Mouse (Mus musculus) induced T-regulatory cell, adult 2 months (primary cell): ENCODE measurements around the gene Scgb1a1.
"Not testable (repeated sequence)": the region's sequence is repeated elsewhere in the genome, so short reads cannot be mapped to it uniquely, and the experiment has no call there.

ENCODE experiments used
- DNase-seq: peaks from one replicate; pipeline ENCODE4 v3.0.0-alpha.2; 2012; ENCODE audit warnings: low read depth

Gene Scgb1a1

DNA sequence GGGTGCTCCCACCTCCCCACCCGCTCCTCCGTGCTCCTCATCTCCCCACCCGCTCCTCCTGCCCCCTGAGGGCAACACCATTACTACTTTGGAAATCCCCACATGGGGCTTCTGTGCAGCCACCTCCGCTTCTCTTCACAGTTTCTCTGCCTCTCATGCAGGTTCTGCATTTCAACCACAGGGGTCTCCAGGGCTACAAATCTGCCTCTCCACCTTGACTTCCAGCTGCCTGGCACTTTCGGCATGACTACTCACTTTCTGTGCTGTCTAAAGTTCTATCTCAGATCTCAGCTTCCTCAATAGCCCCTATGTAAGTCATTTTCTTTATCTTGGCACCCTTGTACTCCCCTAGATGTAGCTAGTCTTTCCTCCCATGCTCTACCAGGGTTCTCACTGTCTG lies 20.5 kb downstream of the Scgb1a1 start:
- peak; percentile 84 for DNase-seq

DNA sequence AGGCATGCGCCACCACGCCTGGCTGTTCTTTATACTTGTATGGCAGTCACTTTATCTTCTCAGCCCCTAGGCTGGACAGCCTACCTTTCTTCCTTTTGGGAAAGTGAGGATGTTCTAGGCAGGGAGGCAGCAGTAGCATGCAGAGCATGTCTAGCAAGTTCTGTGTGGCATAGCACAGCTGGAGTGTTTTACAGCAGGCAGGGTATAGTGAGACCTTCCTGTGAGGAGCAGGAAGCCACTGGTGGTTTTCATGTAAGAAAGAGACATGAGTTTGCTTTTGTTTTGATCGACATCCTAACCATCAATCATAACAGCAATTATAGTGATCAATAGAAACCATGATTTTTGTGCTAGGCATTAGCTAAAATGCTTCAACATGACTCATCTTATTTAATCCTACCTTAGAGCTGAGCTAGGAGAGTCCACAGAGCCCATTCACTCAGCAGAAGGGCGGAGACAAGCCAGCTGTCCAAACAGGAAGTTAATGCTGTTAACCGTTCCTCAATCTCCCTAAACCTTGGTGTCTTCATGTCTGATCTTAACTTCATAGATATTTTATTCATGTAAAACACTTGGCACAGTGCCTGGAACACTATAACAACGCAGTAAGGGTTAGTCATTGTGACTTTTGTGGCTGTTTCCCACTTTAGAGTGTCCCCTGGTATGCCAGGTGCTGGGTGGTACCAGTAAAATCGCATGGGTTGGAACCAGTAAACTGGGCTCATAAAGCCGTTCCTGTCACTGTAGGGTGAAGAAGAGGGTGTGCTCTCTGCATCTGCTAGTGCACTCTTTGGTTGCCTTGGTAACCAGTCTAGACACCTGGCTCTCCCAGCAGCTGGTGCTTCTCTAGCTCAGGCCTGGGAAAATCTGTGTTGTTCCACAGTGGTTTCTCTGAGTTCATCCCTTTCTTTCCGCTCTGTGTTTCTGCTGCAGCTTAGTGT lies 21.9 kb downstream of the Scgb1a1 start:
- DNase-seq, result peak; percentile 84

DNA sequence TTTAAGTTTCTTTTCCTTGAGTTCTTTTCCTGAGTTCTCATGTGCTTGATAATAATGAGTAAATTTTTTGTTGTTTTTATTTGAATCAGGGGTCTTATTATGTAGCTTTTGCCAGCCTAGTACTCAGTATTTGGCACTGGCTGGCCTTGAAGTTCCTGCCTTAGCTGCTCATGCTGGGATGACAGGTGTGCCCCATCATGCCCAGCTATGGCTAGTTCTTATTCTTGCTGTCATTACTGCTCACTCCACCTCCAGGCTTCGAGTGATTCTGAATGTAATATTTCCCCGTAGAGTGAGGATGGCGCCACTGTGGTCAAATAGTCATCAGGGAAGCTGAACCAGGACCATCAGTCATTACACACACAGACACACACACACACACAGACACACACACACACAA lies 23.9 kb downstream of the Scgb1a1 start:
- DNase-seq, result no peak

DNA sequence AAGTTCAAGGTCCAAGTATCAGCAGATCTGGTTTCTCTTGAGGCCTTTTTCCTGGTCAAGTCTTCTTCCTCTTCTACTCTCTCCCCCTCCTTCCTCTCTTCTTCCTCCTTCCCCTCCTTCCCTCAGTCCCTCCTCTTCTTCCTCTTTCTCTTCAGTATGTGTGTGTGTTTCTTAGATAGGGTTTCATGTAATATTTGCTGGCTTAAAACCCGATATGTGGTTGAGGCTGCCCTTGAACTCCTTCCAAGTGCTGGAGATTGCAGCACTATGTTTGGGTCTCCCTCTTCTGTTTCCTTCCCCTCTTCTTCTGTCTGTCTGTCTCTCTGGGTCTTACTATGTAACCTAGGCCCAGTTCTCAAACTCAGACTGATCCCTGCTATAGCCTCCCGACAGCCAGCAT lies 24.9 kb downstream of the Scgb1a1 start:
- DNase-seq, result no peak

- DNase-seq, result no peak
These were observed 26.4 kb downstream of the Scgb1a1 start for GRCm38 (mm10) chr19:9061221-9061893.

DNA sequence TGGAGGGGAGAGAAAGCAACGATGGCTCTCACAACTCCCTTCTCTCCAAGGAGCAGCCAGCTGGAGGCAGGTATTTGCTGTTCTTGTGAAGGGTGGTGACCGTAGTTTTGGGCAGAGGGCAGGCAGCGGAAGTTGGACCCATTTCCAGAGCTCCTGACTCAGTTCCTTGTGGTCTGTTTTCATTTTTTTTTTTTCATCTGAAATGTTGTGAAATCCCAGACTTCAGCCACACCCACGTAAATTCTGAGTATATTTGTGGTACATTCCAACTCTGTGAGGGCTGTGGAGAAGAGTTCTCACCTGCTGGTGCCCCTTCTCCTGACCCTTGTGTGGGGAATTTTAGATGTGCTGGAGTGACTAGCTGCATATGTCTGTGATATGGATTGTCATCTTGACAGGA lies 27.7 kb downstream of the Scgb1a1 start:
- DNase-seq, result no peak

DNA sequence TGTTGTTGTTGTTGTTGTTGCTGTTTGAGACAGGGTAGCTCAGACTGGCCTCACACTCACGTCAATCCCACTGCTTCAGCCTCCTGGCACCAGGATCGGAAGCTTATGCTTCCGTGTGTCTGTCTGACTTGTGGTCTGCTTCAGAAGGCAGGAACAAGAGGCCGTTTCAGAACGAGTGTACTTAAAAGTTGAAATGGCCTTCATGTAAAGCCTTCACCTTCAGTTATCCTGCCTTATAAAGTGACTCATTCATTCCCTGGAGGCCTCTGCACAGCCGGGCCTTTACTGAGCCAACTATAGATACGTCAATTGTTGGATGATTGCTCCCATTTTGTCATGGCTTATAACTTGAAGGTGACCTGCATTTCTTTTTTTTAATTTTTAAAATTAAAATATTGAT lies 28.4 kb downstream of the Scgb1a1 start:
- DNase-seq, result no peak

- DNase-seq, result no peak
These were observed 28.8 kb downstream of the Scgb1a1 start for GRCm38 (mm10) chr19:9058944-9059343.

DNA sequence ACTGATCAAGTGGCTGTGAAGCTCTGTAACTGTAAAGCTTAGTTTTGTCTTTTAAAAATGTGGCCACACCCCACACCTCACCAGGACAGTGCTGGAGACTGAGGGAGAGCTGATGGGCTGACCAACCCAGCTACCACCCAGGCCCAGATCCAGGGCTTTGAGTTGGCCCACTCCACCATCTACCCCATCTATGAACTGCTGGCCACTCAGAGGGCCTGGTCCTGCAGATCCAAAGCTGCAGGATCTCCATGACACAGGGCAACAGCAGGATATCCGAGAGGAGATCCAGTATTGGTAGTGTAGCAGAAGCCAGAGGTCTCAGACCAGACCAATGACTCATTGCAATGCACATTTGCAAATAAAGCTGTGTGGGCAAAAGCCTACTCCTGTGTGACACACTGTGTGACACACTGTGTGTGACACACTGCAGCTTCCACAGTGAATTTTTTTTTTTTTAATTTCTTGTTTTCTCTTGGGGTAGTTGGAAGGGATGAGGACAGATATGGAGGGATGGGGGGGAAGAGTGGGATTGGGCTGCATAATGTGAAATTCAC lies 29.4 kb downstream of the Scgb1a1 start:
- no peak for DNase-seq

- no peak for DNase-seq
These were observed 30.1 kb downstream of the Scgb1a1 start for GRCm38 (mm10) chr19:9057679-9058078.

DNA sequence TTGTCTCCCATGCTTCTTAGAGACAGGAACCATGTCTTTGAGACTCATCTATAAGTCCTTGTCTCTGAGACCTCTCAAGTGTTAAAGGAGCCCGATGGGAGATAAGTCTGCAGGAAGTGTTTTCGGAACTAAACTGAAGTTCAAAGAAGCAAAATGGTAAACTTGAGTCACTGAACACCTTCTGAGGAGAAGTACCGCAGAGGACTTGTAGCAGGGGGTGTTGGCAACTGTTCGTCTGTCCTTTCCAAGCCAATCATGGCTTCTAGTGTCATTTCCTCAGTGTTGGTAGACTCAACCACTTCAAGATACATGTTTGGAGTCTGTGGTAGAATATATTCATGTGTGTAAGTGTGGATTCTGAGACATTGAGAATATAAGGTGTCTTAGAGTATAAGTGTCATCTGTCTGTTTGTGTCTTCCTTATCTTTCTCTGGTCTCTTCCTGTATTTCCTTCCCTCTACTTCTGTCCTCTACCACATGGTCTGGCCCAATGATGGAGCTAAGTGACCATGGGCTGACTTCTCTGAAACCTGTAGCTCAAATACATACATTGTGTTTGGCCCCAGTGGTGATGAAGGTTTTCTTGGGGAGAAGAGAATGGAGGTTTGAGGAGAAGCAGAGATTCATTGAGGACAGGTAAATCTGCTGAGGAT lies 31.9 kb downstream of the Scgb1a1 start:
- DNase-seq, result peak; percentile 88

DNA sequence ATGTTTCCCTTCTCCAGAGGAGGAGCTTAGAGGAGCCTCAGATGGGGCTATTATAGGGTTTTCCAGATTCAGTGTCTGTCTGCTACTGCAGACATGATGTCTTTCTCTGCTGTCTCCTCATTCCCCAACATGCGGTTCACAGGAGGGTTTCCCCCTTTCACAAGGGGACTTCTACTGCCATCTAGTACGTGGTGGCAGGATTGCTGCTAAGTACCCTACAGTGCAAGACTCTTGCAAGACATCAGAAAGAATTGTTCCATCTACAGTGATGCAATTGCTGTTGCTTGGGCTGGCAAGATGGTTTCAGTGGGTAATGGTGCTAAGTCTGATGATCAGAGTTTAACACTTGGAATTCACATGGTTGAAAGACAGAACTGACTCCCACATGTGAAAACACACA lies 32.6 kb downstream of the Scgb1a1 start:
- peak; percentile 91 for DNase-seq

- DNase-seq, result peak; percentile 86
These were observed 34.8 kb downstream of the Scgb1a1 start for GRCm38 (mm10) chr19:9052803-9053431.

DNA sequence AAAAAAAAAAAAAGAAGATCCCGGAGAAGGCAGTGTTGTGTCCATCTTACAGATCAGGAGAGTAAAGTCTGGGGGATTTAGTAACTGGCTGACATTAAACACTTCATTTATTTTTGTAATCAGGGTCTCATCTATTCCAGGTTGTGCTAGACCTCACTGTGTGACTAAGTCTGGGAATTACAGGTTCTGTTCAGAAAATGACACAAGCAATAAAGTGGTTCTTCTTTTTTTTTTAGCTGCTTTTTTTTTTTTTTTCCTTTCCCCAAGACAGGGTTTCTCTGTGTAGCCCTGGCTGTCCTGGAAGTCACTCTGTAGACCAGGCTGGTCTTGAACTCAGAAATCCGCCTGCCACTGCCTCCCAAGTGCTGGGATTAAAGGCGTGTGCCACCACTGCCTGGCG lies 35.8 kb downstream of the Scgb1a1 start:
- not testable (repeated sequence) for DNase-seq

DNA sequence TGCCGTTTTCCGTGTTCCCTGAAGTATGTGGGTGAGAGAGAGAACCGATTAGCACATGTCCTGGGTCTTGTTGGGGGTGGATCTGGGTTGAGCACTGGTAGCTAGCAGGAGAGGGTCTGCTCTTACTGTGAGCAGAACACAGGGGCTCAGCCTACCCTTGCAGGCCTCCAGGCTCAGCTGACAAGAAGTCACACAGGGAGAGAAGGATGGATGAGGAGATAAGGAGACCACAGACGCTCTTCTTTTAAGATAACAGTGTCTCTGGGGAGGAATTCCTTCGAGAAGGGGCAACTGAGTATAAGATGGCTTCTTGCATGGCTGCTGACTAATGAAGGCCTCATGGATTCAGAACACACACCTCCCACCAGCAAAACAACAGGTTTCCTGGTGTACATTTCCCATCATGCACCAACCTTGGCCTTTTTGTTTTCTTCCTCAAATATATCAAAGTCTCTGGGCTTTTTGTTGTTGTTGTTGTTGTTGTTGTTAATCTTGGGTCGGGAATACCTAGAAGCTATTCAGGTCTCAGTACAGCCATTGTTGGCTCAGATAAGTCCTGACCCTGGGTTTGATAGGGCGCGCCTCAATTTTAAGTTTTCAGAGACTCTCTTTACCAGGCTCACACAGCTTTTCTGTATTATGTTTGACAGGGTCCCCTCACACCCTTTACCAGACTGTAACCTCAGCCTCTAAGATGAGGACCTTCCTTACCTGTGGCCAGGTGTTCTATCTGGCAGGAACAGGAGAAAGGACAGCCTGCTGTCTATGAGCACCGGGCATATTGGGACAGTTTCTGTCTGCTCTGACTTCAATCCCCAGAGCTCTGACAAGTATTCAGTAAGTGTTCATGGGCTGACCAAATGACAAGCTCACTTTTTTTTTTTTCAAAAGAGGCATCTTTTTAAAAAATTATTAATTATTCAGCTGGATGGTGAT lies 37.2 kb downstream of the Scgb1a1 start:
- DNase-seq, result no peak

GRCm38 (mm10) chr19:9048981-9049687 lies 38.6 kb downstream of the Scgb1a1 start:
- DNase-seq, result no peak

DNA sequence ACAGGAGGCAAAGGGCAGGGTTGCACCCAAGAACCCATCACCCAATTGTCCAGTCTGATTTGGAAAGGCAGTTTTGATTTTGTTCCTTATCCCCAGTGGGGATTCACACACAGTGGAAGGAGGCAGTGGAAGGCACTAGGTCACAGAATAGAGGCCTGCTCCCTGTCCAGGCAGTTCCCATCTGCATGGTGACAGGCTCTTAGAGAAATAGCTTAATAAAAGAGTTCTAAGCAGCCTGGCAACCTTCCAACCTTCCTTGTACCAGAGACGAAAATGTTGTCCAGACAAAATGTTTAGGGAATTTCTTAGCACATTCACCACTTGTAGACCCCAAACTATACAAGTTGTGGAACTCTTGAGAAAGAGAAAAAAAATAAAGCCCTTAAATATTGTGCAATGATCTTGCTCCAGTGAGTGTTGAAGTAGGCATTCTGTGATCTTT lies 39.8 kb downstream of the Scgb1a1 start:
- no peak for DNase-seq

- no peak for DNase-seq
These were observed 40.4 kb downstream of the Scgb1a1 start for GRCm38 (mm10) chr19:9047207-9047945.

DNA sequence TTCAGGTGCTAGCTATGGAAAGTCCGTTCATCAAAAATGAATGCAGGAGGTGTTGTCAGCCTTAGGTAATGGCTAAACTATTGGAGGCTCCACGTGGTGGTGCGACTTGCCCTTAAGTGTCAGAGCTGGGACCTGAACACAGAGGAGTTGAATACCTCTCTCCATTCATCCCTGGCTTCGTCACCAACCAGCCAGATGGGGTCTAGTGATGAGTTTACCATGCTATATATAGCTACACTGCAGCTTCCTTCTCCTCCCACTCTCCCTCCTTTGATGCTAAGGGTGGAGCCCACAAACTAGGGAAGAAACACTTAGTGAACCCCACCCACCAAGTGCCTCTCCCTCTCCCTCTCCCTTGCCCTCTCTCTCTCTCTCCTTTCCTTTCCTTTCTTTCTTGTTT lies 43.5 kb downstream of the Scgb1a1 start:
- peak; percentile 54 for DNase-seq
